Mouse (Mus musculus) left cerebral cortex, adult 8-10 months (tissue): ENCODE data around the gene Defb39. TPM values are rescaled to one million over a fixed set of nuclear protein-coding genes. Genes with fewer than 3 reads are reported as not detected.

ENCODE experiments used
- DNase-seq, 2 experiments: peaks; one replicate each; pipeline ENCODE4 v3.0.0; 2022; ENCODE audit warnings: low spot score in 2 of 2
- total RNA-seq, 4 experiments: library from RNA; stranded (reverse); gene quantifications; 2 replicates each; pipeline ENCODE4 v1.2.4; 2022

Defb39 gene
- total RNA-seq: not detected

GRCm38 (mm10) chr8:19064710-19065109 lies at the start of gene Defb39:
Gene Defb39, minus strand, starts transcription at chr8:19064810.
- no peak for DNase-seq

- DNase-seq: no peak
Observed at GRCm38 (mm10) chr8:19066013-19066412, 1.4 kb upstream of the Defb39 start.

- DNase-seq: no peak
Observed at GRCm38 (mm10) chr8:19062891-19063290, 1.7 kb downstream of the Defb39 start.

GRCm38 (mm10) chr8:19045242-19045641 lies 19.4 kb downstream of the Defb39 start:
- no peak for DNase-seq

- no peak for DNase-seq
Observed at GRCm38 (mm10) chr8:19026466-19026865, 38.1 kb downstream of the Defb39 start, which contains the start of gene Defb38. Gene Defb38, minus strand, starts transcription at chr8:19026566.

Other genes with a start within 250 kb of the Defb39 start
- gene Defb40, start 86.6 kb downstream of the Defb39 start, total RNA-seq: not detected
- gene Defb37, start 73.8 kb downstream of the Defb39 start, total RNA-seq: not detected
- not detected for gene Defb38, start 38.2 kb downstream of the Defb39 start, total RNA-seq
- gene Defb12, start 50.0 kb upstream of the Defb39 start, total RNA-seq: not detected
- not detected for gene Defb34, start 58.9 kb upstream of the Defb39 start, total RNA-seq
- gene Gm45826, start 76.0 kb upstream of the Defb39 start, total RNA-seq: not detected
- gene Defb14, start 129.5 kb upstream of the Defb39 start, total RNA-seq: not detected
- gene Defb4, start 133.9 kb upstream of the Defb39 start, total RNA-seq: not detected
- gene Defb6, start 160.7 kb upstream of the Defb39 start, total RNA-seq: not detected
- gene Defb46, start 175.1 kb upstream of the Defb39 start, total RNA-seq: not detected
- gene Defb5, start 182.8 kb upstream of the Defb39 start, total RNA-seq: not detected
- gene Defb3, start 228.6 kb upstream of the Defb39 start, total RNA-seq: not detected